Mouse (Mus musculus) c-Kit-positive CD71-positive TER-119-negative erythroid progenitor cells, embryonic 14.5 days (primary cell): ENCODE data around the gene Zfp473.
"Not testable (repeated sequence)": the region's sequence is repeated elsewhere in the genome, so short reads cannot be mapped to it uniquely, and the experiment has no call there.

ENCODE experiments used
- DNase-seq: peaks from one replicate; pipeline ENCODE4 v3.0.0-alpha.2; 2013; ENCODE audit warnings: low read depth

Gene Zfp473

DNA sequence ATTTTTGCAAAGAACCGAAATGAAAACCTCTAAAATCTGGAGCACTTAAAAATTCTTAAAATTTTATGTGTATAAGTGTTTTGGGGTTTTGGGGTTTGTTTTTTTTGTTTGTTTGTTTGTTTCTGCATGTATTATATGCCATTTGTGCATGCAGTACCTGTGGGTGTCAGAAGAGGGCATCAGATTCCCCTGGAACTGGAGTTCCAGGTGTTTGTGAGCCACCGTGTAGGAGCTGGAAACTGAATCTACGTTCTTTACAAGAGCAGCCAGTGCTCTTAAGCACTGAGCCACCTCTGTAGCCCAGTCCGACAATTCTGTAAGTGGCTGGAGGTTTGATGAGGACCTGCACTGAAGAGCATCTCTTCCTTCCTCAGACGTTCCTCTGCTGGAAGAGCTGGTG is 41.0 kb downstream of the Zfp473 start:
- no peak for DNase-seq

DNA sequence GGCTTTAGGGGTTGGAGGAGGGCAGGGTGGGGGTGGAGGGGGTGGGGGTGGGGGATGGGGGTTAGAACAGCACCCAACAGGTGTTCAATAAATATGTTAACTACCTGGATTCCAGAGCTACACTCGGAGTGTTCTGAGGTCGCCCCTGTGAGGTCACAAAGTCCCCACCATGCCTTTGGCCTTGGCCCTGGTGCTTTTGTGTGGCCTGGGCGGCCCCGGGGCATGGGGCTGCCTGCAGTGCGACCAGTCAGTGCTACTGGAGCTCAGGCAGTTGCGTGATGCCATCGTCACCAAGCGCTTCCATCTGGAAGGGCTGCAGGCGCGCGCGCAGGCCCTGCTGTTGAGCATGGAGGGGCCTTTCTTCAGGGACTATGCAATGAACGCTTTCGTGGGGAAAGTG is 42.3 kb downstream of the Zfp473 start, which contains the start of gene Izumo2:
Gene Izumo2, plus strand, starts transcription at position 169 of the 400 bp plus-strand sequence.
- no peak for DNase-seq

DNA sequence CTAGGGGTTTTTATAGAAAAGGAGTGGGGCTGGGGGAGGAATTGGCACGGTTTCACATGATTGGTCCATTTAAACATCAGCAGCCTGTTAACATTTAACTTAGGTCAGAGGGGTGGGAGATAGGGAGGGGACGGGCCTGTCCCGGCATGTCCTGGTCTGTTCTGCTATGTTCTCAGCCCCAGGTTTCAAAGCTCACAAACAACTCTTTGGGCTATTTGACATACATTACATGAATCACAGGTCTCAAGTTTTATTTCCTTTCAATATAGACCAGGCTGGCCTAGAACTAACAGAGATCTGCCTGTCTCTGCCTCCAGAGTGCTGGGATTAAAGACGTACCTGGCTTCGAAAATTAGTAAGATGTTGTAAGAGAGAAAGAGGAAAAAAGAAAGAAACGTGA is 42.8 kb downstream of the Zfp473 start:
- DNase-seq: not testable (repeated sequence)

DNA sequence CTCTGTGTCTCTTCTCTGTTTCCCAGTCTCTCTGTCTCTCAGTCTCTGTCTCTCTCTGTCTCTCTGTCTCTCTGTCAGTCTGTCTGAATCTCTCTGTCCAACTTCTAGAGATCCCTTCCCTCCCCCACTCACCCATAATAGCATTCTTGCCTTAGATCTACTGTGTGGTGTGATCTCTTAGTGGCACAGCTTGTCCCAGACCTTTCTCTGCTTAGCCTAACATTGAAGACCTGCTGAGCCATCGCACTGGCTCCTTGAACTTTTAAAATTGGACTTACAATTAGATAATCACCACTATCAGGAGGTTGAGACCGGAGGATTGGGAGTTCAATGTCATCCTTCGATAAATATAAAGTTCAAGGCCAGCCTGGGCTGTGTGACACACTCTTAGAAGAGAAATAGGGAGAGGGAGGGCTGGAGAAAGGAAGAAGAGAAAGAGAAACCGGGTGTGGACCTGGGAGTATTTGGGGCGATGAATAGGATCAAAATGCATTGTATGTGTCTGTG is 43.6 kb downstream of the Zfp473 start:
- no peak for DNase-seq

DNA sequence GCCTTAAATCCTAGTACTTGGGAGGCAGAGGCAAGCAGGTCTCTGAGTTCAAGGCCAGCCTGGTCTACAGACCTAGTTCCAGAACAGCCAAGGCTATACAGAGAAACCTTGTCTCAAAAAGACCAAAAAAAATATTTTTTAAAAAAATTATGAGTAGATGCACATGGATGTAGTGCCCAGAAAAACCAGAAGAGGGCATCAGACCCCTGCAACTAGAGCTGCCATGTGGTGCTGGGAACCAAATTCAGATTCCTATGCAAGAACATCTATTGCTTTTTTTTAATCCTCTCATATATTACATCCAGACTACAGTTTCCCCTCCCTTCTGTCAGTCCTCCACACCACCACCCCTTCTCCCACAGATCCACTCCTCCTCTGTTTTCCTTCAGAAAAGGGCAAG is 44.5 kb downstream of the Zfp473 start:
- DNase-seq: no peak

DNA sequence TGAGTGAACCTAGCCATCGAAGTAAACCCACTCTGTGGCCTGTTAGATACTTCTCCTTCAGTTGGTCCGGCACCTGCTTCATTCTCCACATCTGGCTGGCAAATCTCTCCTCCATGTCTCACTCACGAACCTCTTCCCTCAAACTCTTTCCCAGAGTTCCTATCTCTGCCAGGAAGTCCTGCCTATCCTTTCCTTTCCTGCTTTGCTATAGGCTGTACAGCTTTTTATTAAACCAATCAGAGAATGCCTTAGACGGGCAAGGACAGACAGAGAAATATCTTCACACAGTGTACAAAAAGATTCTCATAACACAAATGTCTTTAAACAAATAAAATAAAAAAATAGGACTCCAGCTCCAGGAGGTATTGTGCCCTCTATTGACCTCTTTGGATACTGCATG is 45.8 kb downstream of the Zfp473 start:
- DNase-seq: no peak

DNA sequence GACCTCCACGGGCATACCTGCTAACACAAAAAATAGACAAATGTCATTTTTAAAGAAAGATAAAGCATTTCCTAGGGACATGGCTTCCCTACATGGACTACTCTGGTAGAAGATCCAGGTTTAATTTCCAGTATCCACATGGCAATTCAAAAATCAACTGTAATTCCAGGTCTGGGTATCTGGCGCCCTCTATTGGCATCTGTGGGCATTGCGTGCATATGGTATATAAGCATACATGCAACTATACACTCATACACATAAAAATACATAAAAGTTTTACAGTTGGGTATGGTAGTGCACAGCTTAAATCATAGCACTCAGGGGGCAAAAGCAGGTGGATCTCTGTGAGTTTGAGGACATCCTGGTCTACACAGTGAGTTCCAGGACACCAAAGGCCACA is 46.5 kb downstream of the Zfp473 start:
- no peak for DNase-seq

DNA sequence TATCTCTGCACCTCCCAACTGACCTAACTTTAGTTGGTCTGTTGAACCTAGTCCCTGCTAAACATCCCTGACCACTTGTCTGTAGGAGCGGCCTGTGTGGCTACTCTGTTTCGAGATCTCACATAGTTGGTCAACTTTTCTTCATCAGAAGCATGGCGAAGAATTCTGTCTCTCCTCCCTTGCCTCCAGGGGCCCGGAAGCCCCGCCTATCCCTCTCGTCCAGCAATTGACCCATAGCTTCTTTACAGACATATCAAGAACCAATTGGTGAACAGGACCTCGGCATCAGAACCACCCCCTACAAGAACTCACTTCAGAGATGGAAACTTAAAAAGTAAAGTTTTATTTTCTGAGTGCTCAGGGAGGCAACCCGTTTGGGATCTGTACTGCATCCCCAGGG is 47.9 kb downstream of the Zfp473 start:
- no peak for DNase-seq

DNA sequence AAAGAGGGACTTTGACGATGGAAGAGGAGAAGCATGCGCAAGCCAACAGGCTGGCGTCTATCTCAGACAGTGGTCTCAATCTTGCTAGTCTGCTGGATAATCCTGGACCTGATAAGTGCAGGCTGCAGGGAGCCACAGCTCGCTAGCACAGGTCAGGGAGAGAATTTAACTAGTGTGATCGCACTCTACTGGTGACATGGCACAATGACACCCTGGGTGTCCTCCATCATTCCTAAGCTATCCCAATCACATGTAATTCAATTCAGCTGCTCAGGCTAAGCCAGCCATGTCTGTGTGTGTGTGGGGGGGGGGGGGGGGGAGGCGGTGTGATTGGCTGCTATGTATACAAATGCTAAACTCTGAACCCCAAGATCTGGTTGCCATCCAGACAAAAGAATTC is 48.9 kb downstream of the Zfp473 start:
- DNase-seq: no peak

DNA sequence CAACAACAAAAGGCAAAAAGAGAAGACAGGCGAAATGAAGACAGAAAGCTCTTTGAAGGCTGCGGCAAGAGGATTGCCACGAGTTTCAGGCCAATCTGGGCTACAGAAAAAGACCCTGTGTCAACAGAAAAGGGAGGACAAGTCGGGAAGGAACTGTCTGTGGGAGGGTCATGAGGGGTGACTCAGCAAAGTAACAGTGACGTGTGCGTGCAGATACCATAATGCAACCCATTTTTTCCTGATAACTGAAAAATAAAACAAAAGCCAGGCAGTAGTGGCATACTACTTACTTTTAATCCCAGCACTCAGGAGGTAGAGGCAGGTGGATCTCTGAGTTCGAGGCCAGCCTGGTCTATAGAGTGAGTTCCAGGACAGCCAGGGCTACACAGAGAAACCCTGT is 52.9 kb downstream of the Zfp473 start:
- DNase-seq: no peak

DNA sequence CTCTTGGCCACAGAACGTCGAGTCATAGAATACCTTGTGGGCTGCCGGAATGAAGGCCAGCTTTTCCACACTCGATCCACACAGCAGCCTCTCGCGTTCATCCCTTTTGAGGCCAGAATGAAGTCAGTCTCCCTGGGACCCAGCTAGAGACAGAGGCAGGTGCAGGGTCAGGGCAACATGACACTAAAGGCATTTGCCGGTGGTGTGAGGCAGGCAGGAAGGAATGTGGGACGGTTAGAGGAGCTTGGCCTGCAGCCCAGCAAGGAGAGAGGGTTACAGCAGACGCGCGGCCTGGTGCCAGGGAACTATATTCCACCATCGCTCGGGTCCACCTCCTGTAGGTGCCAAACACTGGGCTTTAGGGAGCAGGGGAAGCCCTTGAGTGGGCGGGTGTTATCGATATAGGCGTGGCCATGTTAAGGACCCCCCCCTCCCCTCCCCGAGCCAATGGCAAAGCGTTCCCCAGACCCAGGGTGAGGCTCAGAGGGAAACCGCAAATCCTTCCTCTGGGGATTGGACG is 53.6 kb downstream of the Zfp473 start:
- no peak for DNase-seq

DNA sequence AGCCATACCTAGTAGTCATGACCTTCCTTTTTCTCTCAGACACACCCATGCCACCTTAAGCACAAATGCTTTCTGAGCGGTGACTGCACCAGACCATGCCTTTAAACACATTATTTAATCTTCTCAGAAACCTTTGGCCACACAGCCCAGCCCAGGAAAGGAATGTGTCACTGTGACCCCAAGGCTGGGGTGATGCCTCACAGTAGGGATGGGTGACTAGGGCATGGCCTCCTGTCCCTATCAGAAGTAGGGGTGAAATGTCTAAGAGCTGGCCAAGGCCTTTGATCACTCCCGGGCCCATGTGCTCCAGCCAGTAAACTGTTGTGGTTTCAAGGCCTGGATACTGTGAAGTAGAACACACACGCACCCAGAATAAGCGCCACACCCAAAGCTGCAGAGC is 55.6 kb downstream of the Zfp473 start:
- no peak for DNase-seq

DNA sequence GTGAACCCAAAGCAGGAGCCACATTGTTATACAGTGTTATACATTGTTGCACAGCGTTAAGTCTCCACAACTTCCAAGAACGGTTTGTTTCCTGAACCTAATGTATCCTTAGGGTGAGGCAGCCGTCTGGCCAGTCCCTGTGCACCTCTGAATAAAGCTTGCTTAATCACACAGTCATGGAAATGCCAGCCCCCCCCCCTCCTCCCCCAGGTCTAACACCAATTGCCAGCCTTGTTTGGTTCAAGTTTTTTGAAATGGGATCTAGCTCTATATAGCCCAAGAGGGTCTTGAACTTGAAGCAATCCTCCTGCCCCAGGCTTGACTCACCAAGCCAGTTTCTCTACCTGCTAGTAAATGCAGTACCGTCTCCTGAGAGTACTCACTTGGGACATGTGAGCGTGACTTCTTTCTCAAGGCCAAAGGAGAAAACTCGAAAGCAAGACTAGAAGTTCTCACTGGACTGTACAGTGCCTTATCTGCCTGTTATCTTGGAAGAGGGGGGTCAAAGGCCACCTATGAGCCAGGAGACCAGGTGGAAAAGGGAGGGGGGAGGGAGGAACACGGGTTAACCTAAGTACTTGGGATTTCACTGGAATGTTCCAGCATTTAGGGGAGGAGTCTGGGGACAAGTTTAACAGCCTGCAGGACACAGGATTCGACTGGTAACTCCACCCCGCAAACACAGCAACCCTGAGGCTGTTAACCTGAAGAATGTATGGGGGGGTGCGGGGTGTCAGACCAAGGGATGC is 57.2 kb downstream of the Zfp473 start:
- no peak for DNase-seq

DNA sequence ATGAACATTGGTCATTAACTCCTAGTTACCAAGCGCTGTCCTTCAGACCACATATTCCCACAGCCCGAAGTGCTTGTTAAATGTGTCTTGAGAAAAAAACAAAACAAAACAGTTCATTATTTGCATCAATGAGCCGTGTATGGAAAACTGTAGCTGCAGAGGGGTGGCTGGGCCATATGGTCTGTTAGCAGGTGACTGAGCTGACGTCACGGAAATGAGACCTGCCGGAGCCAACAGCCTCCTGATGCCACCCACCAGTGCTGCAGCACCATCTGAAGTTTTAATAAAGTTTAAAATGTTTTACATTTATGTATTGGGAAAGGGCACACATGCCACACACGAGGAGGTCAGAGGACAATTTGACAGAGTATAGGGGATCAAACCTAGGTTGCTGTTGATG is 61.5 kb downstream of the Zfp473 start:
- DNase-seq: no peak

DNA sequence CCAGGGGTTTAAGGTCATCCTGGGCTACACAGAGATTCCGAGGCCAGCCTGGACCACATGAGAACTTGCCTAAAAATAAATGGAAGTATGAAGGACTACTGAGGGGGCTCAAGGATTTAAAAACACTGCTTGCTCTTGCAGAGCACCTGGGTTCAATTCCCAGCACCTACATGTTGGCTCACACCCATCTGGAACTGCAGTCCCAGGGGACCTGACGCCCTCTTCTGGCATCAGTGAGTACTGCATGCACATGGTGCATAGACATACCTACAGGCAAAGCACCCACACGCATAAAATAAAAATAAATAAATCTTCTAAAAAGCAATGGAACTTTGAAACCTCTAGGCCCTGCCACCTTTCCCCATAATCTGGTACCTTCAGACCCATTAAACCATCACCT is 62.0 kb downstream of the Zfp473 start:
- no peak for DNase-seq

DNA sequence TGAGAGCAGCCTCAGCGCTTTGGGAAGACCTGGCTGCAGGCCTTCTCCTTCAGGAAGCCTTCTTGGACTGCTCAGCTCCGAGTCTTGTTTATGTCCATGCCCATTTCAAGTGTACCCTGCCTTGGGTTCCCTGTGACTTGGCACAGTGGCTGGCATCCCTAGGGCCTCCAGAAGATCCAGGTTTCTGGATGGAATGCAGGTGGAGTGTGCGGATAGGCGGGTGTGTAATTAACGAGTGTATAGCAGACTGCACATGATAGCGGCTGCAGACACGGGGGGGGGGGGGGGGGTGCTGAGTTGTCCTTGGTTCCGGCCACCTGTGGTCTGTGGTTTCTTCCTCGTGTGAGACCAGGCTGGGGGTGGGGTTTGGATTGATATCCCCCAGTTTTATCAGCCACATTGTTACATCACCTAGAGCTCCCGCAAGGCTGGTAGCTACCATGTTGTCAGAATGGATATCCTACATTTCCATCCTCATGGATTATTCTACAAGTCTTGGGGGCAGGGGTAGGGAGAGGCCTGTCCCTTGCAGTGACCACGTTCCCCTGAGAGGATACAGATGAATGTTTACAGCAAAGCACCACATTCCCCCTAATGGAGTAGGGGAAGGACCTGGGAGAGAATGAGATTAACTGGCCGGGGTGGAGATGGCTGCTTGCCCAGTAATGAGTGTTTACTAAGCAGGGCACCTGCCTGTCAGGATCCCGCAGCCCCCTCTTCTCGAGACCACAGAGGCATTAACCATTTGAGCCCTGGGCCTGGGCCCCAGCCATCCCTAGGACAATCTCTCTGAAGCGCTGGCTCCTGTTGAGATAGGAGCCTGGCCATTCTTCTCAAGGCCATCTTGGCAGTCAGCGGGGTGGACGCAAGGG is 65.1 kb downstream of the Zfp473 start:
- no peak for DNase-seq

DNA sequence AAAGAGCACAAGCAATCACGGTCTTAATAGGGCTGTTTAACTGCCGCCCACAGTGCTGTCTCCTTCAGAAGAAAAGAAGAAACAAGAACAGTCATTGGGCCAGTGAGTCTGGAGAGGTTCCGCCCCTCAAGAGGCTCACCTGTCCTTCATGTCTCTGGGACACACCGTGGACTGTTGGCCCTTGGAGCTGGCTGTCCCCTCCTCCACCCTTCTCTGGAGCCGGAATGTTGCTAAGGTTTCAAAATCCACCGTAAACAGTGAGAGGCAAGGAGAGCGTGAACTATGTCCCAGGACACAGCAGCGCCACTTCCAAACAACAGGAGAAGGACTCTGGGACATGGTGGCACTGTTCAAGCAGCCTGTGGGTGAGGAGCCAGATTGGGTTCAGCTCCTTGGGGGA is 67.2 kb downstream of the Zfp473 start:
- no peak for DNase-seq
